Mouse (Mus musculus) left cerebral cortex, postnatal 14 days (tissue): ENCODE data around the gene 2900026A02Rik. TPM values are rescaled to one million over a fixed set of nuclear protein-coding genes. Genes with fewer than 3 reads are reported as not detected.
A peak's percentile ranks its signal among the peaks of the same experiment; 100 is the strongest.

Experiments used
- DNase-seq, 2 experiments: peaks; one replicate each; pipeline ENCODE4 v3.0.0; 2021 to 2022; ENCODE audit warnings: low spot score in 2 of 2, mixed read lengths in 1 of 2
- intact Hi-C: fragments of 180-260 bp; cut with DNase I; formaldehyde crosslinking; loops from one replicate; pipeline ENCODE4 v1.15.1; 2025
- total RNA-seq, 2 experiments: library from RNA; stranded (reverse); gene quantifications; 2 replicates each; pipeline ENCODE4 v1.2.3; 2021

2900026A02Rik gene
- total RNA-seq, 2 experiments from 2014 or later = 55.8 to 63.6 TPM

DNA sequence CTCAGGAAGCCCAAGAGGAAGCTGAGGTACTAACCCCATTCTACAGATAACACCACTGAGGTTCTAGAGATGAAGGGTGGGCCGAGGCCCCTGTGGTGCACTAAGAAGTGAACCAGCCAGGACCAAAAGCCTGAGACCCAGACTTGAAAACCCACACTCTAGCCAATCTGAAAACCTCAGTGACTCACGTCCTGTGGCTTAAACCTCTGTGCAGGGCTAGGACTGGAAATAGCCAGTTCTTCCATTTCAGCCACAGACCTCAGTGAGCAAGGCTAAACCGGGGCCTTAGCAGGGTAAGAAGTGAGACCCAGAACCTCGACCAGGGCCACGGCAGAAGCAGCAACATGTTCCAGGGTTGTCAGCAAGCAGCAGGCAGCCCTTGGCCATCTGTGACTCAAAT, 64.0 kb downstream of the 2900026A02Rik start:
- no peak for DNase-seq
- intact Hi-C loops = no loop called here

DNA sequence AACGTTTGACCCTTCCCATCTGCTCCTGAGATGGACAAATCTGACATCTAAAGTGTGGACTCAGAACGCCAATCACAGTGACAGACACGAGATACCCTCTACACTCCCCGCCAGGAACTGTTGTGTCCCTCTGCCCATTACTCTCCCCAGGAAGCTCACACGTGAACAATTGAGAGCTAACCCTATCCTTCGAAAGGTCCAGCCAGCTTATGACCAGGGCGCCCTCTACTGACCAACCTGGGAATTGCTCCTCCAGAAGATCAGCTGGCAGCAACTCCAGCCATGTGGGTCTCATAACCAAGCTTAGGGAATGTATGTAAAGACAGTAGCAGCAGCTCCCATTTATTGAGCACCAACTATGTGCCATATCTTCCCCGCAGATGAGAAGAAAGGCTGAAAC, 65.9 kb downstream of the 2900026A02Rik start:
- intact Hi-C loops = loop anchor here (2.0 kb wide), 1 partner anchor 54 kb away; no protein-coding TSS in a partner anchor
- peak; percentile 89 to 91 for DNase-seq

GRCm38 (mm10) chr5:113154441-113154840, 66.6 kb downstream of the 2900026A02Rik start:
- intact Hi-C loops = loop anchor here (2.0 kb wide), 1 partner anchor 54 kb away; no protein-coding TSS in a partner anchor
- no peak for DNase-seq

GRCm38 (mm10) chr5:113153508-113153830, 67.6 kb downstream of the 2900026A02Rik start:
- intact Hi-C loops = no loop called here
- DNase-seq = no peak

- intact Hi-C loops = no loop called here
Observed at GRCm38 (mm10) chr5:113152663-113153507, 68.2 kb downstream of the 2900026A02Rik start.

DNA sequence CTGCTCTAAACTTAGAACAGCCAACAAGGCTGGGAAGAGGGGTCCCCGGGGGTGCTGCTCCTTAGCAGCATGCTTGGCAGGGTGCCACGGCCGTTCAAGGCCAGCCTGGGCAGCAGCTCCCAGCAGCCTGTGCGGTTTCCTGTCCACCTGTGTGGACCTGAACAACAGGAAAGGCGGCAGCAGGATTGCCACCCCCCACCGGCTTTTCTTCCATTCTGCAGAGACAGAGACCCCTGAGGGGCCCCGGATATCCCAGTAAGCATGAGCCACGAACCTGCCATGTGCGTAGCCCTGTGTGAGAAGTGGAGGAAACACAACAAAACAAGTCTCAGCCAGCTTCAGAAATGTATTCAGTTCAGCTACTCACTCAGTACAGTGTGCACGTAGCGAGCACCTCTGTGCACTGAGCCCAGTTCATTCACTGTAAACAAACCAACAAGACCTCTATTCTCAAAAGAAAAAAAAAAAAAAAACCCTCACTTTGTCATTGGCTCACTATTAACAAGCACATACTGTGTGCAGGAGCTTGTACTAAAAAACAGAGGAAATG, 69.4 kb downstream of the 2900026A02Rik start:
- intact Hi-C loops = no loop called here
- DNase-seq = no peak

More at GRCm38 (mm10) chr5:113152663-113153507, 68.2 kb downstream of the 2900026A02Rik start:
- DNase-seq = no peak

DNA sequence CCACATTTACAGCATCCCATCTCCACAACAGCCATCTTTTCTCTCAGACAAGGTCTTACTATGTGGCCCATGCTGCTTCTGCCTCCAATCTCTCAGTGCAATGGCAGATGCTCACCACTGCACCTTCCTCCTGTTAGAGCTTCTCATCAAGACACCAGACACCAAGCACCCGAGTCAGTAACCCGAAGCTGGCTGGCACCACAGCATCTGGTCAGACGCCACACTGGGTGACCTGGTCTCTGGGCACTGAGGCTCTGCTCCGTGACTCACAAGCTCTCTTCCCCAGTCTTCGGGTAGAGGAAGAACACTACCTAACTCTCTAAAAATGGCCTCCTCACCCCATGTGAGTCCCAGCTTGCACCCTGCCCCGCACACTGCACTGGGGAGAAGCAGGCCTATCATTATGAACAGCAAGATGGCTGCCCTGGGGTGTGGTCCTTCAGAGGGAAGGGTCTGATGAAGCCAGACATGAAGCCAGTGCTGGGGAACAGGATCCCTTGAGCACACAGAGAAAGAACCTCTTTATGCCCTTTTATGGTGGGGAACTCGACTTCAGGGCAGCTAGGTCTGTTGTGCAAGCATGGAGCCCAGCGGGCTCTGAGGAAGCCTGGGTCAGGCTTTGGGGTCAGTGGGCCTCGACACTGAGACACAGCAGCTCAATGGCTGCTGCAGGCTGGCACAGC, 70.0 kb downstream of the 2900026A02Rik start:
- no peak for DNase-seq
- intact Hi-C loops = no loop called here

- intact Hi-C loops = no loop called here
Observed at GRCm38 (mm10) chr5:113149052-113149451, 72.0 kb downstream of the 2900026A02Rik start.

DNA sequence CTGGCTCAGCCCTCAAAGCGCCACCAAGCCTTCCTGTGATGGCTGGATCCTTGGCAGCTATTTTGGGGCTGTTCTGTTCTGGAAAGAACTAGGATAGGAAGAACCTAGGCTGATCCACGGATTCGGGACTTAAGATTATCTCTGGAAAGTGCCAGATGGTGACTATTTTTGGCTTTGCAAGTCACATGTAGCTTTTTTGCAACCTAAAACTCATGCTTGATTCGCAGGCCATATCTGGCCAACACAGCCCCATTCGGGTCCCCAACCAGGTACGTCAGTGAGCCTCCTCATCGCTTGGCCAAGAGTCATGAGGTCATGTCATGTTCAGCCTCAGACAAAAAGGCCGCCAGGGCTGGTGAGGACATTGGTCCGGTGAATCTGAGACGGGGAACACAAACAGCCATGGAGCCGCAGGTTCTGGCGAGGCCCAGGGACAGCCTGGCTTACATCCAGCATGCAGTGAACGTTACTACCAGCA, 73.0 kb downstream of the 2900026A02Rik start:
- DNase-seq = peak; percentile 71 to 88
- intact Hi-C loops = no loop called here

More at GRCm38 (mm10) chr5:113149052-113149451, 72.0 kb downstream of the 2900026A02Rik start:
- DNase-seq = no peak

DNA sequence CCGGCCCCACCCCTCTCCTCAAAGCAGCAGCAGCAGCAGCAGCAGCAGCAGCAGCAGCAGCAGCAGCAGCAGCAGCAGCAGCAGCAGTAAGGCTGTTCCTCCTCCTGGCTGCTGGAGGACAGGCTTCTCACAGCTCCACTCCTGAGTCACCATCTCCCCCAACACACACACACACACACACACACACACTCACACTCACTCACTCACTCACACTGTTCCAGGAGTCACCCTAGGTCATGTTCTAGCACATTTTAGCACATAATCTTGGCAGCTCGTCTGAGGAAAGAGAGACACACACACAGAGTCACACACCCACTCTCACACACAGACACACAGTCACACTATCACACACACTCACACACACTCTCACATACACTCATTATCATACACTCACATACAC, 74.4 kb downstream of the 2900026A02Rik start:
- intact Hi-C loops = no loop called here

DNA sequence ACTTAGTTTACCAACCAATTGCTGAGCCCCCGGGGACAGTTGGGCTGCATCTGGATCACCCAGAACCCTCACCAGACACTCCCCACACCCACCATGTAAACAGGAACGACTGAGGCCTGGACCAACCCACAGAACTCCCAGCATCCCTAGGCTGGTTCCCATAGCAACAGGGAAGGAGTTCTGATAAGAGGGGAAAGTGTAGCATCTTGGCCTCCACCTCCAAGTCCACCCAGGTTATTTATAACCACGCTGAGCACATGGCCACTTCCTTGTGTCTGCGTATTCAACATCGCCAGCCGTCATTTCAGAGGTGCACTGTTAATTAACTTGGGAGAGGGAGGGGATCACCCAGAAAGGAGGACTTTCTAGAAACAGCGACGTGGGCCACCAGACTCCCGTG, 75.9 kb downstream of the 2900026A02Rik start:
- no peak for DNase-seq
- intact Hi-C loops = no loop called here

More for the DNA sequence above, 74.4 kb downstream of the 2900026A02Rik start:
- DNase-seq = peak in 1 of 2 experiments; percentile 69

DNA sequence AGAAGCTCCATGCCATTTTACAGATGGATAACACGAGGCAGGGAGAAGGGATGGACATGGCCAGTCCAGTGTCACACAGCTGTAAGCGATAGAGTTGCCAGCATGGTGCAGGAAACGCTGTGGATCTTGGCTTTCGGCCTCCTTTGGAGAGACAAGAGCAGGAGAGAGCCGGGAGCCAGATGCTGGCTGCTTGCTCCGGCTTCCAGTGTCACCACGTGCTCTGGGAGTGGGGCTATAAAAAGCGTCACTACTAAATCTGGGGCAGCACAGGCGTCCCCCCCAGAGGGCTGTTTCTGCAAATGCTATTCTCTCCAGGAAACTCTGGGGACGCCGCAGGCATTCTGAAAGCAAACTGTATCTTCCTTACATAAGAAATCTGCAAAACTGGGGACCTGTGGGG, 78.5 kb downstream of the 2900026A02Rik start:
- DNase-seq = peak; percentile 87 to 94
- intact Hi-C loops = no loop called here

DNA sequence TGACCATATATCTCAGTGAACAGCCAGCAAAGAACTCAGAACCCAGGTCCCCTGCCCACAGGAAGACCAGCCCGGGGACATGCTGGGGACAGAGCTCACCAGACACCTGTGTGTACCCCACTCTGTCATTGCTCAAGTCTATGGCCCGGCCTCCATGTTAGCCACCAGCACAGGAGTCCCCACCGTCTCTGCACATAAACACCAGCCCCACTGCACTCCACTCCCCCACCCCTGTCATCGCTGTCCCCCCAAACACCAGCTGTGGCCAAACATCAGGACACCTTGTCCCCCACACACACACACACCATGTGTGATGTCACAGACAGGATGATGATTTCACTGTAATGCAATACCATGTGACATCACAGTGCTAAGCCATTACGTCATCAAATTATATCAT, 79.0 kb downstream of the 2900026A02Rik start:
- intact Hi-C loops = no loop called here
- DNase-seq = no peak

- no peak for DNase-seq
- intact Hi-C loops = no loop called here
Observed at GRCm38 (mm10) chr5:113140872-113141271, 80.2 kb downstream of the 2900026A02Rik start.

GRCm38 (mm10) chr5:113140051-113140450, 81.0 kb downstream of the 2900026A02Rik start:
- DNase-seq = no peak
- intact Hi-C loops = no loop called here

- intact Hi-C loops = loop anchor here (5.0 kb wide), 1 partner anchor 37 kb away; no protein-coding TSS in a partner anchor
- DNase-seq = no peak
Observed at GRCm38 (mm10) chr5:113139064-113139726, 81.8 kb downstream of the 2900026A02Rik start.

DNA sequence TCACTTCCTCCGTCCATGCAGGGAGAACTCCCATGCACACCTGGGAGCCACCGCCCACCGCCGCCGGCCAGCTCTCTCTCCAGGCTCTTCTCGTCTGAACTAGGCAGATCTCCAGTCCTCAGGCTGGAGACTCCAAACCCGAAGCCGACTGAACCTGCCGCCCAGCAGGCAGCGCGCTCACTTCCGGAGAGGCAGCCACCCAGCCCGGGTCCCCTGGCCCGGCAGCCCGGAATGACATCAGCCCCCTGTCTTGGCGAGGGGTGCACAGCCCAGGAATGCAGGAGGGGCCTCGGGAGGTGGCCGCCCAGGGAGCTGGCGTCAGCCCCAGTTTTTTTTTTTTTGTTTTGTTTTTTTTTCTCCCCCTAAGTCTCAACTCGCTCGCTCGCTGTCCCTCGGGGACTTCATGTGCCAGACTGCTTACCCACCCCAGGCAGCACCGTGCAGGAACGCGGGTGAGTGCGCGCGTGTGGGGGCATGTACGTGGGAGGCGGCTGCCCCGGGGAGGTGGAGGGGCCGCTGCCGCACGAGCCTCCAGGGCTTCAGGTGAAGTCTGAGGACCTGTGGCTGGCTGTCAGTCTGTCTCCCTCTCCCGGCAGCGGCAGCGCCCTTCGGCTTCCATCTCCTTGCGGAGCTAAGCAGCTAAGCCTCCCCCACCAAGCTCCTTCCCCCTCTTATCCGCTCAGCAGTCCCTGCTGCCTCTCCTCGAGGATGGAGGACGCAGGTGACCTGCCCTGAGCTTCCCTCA, 82.5 kb downstream of the 2900026A02Rik start:
- peak in 1 of 2 experiments; percentile 59 for DNase-seq
- intact Hi-C loops = loop anchor here (5.0 kb wide), 1 partner anchor 36 kb away; no protein-coding TSS in a partner anchor

- DNase-seq = no peak
- intact Hi-C loops = loop anchor here (5.0 kb wide), 1 partner anchor 36 kb away; no protein-coding TSS in a partner anchor
Observed at GRCm38 (mm10) chr5:113137691-113138318, 83.2 kb downstream of the 2900026A02Rik start.
